Mouse (Mus musculus): ENCODE measurements around the gene Tspan18. TPM values are rescaled to one million over a fixed set of nuclear protein-coding genes. Genes with fewer than 3 reads are reported as not detected.
A peak's percentile ranks its signal among the peaks of the same experiment; 100 is the strongest.

Tspan18 gene
- polyA plus RNA-seq, 1 experiment from 2014 or later: 30.2 TPM

DNA sequence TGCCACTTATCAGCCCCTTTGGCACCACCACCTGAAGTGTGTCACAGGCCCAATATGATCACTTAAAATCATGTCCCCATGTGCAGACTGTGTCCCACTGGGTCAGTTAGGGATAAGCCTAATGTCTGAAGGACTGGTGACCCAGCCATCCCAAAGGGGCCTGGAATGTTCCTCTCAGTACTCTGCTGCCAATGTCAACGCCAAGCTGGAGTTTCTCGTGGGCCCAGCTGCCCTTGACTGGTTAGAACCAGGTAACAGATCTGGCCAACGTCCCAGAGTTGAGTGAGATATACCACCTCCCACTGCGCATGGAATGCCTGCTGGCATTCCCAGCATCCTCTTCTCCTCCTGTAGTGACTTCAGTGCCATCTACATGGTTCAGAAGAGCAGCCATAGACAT lies 5.2 kb downstream of the Tspan18 start:
- no peaks in the 10 kb centered on the region for H3K9me3 ChIP-seq (ENCODE audit: control insufficient read depth, low read length)
- no peak overlapping the region for H3K4me3 ChIP-seq (ENCODE audit: low read depth, low read length)
- ATAC-seq (ENCODE audit: low read depth): no peak
- H3K4me2 ChIP-seq (ENCODE audit: low read depth, low read length): no peak overlapping the region
- H3K27ac ChIP-seq (ENCODE audit: low read depth, low read length): no peak overlapping the region; the same call in 1 of the 2 replicates
- WGBS: 68% methylated on average over 4 of the region's 4 CpGs
- H3K36me3 ChIP-seq (ENCODE audit: control insufficient read depth, insufficient read depth, low read length): no peaks in the 10 kb centered on the region
- H3K9ac ChIP-seq (replicated peaks; ENCODE audit: low read depth, low read length): no peak overlapping the region
- peaks cover 58% of the 10 kb centered on the region for H3K4me1 ChIP-seq (ENCODE audit: control insufficient read depth, insufficient read depth, low read length)
- no peaks in the 10 kb centered on the region for H3K27me3 ChIP-seq (ENCODE audit: control insufficient read depth, insufficient read depth, low read length)

DNA sequence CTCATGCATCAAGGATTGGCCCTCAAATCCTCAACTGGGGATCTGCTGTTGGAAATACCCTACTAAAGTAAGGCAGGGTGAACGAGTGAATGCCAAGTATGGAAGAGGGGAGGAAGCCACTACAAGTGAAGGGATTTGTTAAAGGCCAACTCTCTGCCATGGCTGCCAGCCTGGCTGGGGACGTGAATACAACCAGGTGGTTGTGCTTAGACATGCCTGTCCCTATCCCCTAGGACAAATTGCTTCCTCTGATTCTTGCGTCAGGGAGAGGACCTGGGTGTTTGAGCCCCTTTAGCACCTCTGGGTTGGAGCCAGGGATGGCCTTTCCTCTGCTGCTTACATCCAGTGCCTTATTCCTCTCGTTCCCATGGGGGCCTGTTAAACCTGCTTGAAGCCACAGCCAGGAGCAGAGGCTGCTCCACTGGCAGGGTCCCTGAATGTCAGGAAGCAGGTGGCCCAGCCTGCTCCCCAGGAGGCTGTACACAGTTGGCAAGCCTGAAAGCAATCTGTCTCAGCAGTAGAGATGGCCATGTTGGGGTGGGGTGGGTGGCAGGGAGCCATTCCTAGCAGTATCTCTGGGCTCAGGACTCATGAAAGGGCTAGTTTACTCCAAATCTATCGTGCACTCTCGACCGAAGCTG lies 6.3 kb downstream of the Tspan18 start:
- H3K4me2 ChIP-seq (ENCODE audit: low read depth, low read length): no peak overlapping the region
- peaks cover 58% of the 10 kb centered on the region for H3K4me1 ChIP-seq (ENCODE audit: control insufficient read depth, insufficient read depth, low read length)
- H3K9me3 ChIP-seq (ENCODE audit: control insufficient read depth, low read length): no peaks in the 10 kb centered on the region
- no peak overlapping the region for H3K27ac ChIP-seq (ENCODE audit: low read depth, low read length)
- H3K36me3 ChIP-seq (ENCODE audit: control insufficient read depth, insufficient read depth, low read length): no peaks in the 10 kb centered on the region
- H3K9ac ChIP-seq (replicated peaks; ENCODE audit: low read depth, low read length): no peak overlapping the region
- 0 out of 2 replicates have a peak, but pooled peaks have one; percentile 28 for ATAC-seq (ENCODE audit: low read depth)
- WGBS: 45% methylated on average over 7 of the region's 7 CpGs
- H3K4me3 ChIP-seq (ENCODE audit: low read depth, low read length): no peak overlapping the region
- no peaks in the 10 kb centered on the region for H3K27me3 ChIP-seq (ENCODE audit: control insufficient read depth, insufficient read depth, low read length)

DNA sequence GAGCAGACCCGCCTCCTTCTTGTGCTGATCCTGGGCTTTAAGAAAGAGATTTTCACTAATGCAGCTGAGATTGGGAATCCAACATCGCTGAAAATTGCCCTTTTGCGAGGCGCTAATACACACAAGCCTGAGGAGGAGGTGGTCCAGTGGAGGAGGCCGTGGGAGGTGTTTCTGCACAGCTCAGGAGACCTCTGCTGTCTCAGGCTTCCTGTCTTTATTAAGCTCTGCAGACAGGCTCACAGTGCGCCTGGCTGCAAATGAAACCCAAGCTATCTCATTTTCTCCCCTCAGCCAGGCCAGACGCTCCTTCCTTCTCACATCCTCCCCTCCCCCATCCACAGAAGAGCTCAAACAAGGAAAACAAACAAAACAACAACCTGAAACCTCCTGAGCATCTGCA lies 9.6 kb downstream of the Tspan18 start:
- no peaks in the 10 kb centered on the region for H3K9me3 ChIP-seq (ENCODE audit: control insufficient read depth, low read length)
- H3K4me1 ChIP-seq (ENCODE audit: control insufficient read depth, insufficient read depth, low read length): peaks cover 46% of the 10 kb centered on the region
- H3K27me3 ChIP-seq (ENCODE audit: control insufficient read depth, insufficient read depth, low read length): no peaks in the 10 kb centered on the region
- H3K4me3 ChIP-seq (ENCODE audit: low read depth, low read length): no peak overlapping the region
- H3K4me2 ChIP-seq (ENCODE audit: low read depth, low read length): no peak overlapping the region
- H3K27ac ChIP-seq (ENCODE audit: low read depth, low read length): 0 out of 2 replicates have a peak overlapping the region, but pooled peaks have one; percentile 35
- H3K36me3 ChIP-seq (ENCODE audit: control insufficient read depth, insufficient read depth, low read length): no peaks in the 10 kb centered on the region
- no peak overlapping the region for H3K9ac ChIP-seq (replicated peaks; ENCODE audit: low read depth, low read length)
- WGBS: 54% methylated on average over 7 of the region's 7 CpGs
- ATAC-seq (ENCODE audit: low read depth): no peak

DNA sequence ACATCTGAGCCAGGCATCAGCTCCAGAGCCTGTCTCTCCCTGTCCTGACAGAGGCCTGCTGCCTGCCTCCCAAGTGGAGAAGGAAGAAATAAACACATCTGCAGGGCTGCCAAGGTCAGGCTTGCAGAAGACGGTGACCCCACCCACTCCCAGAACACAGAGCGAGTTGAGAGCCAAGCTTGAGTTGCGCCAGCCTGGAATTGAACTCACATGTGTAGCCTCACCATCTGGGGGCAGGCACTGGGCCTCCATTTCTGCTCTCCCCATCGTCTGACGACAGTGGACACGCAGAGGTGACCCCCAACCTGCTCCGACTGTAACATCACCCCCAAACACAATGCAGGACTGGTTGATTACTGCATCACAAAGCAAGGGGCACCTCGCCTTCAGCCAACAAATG lies 12.4 kb downstream of the Tspan18 start:
- H3K4me3 ChIP-seq (ENCODE audit: low read depth, low read length): no peak overlapping the region
- no peak overlapping the region for H3K9ac ChIP-seq (replicated peaks; ENCODE audit: low read depth, low read length)
- no peak overlapping the region for H3K4me2 ChIP-seq (ENCODE audit: low read depth, low read length)
- H3K36me3 ChIP-seq (ENCODE audit: control insufficient read depth, insufficient read depth, low read length): no peaks in the 10 kb centered on the region
- no peak for ATAC-seq (ENCODE audit: low read depth)
- no peaks in the 10 kb centered on the region for H3K27me3 ChIP-seq (ENCODE audit: control insufficient read depth, insufficient read depth, low read length)
- H3K27ac ChIP-seq (ENCODE audit: low read depth, low read length): no peak overlapping the region
- no peaks in the 10 kb centered on the region for H3K9me3 ChIP-seq (ENCODE audit: control insufficient read depth, low read length)
- WGBS: 70% methylated on average over 8 of the region's 8 CpGs
- peaks cover 52% of the 10 kb centered on the region for H3K4me1 ChIP-seq (ENCODE audit: control insufficient read depth, insufficient read depth, low read length)

DNA sequence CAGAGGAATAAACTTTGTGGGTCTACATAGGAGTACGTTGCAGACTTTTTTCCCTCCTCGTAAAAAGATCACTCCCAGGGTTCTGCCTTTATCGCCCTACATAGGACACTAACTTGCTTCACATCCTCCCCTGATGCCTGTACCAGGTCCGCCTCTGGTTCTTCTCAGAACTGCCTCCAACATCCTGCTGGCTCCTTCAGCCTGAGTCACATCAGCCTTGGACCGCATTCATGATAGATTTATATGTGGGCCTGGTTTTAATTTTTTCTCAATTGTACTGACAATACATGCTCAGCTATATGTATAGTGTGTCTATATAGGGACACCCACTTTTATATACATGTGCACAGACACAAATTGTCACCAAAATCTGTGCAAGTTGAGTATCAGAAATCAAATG lies 14.0 kb downstream of the Tspan18 start:
- peaks cover 50% of the 10 kb centered on the region for H3K4me1 ChIP-seq (ENCODE audit: control insufficient read depth, insufficient read depth, low read length)
- no peaks in the 10 kb centered on the region for H3K9me3 ChIP-seq (ENCODE audit: control insufficient read depth, low read length)
- ATAC-seq (ENCODE audit: low read depth): no peak
- H3K4me2 ChIP-seq (ENCODE audit: low read depth, low read length): no peak overlapping the region
- H3K9ac ChIP-seq (replicated peaks; ENCODE audit: low read depth, low read length): no peak overlapping the region
- no peaks in the 10 kb centered on the region for H3K36me3 ChIP-seq (ENCODE audit: control insufficient read depth, insufficient read depth, low read length)
- H3K27me3 ChIP-seq (ENCODE audit: control insufficient read depth, insufficient read depth, low read length): no peaks in the 10 kb centered on the region
- no peak overlapping the region for H3K4me3 ChIP-seq (ENCODE audit: low read depth, low read length)
- WGBS: 72% methylated on average over 5 of the region's 5 CpGs
- H3K27ac ChIP-seq (ENCODE audit: low read depth, low read length): no peak overlapping the region

DNA sequence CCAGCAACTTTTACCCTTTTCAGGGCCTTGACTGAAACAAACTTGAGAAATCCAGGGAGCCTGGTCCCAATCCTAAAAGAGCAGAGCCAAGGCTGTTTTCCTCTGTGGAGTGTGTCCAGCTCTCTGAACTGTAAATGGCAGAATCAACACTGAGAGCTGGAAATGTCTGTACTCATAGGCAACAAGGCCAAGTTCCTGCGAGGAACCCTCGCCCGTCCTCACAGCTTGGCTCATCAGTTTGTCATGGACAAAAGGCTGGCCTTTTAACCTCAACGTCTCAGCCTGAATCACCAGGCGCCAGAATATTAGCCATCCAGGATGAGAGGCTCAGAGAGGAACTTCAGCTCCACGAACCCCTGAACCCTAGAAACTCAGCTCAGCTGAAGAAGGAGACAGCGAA lies 14.7 kb downstream of the Tspan18 start:
- Histone ChIP-seq H3K9me3 (ENCODE audit: control insufficient read depth, low read length) (no peaks in the 10 kb centered on the region), H3K4me1 (ENCODE audit: control insufficient read depth, insufficient read depth, low read length) (peaks cover 50% of the 10 kb centered on the region), H3K4me2 (ENCODE audit: low read depth, low read length) (no peak overlapping the region), H3K27me3 (ENCODE audit: control insufficient read depth, insufficient read depth, low read length) (no peaks in the 10 kb centered on the region), H3K36me3 (ENCODE audit: control insufficient read depth, insufficient read depth, low read length) (no peaks in the 10 kb centered on the region), H3K9ac (replicated peaks; ENCODE audit: low read depth, low read length) (no peak overlapping the region), H3K4me3 (ENCODE audit: low read depth, low read length) (no peak overlapping the region), H3K27ac (ENCODE audit: low read depth, low read length) (peak overlapping the region; percentile 8; the same call in 1 of the 2 replicates)
- WGBS: 21% methylated on average over 7 of the region's 7 CpGs
- no peak for ATAC-seq (ENCODE audit: low read depth)

DNA sequence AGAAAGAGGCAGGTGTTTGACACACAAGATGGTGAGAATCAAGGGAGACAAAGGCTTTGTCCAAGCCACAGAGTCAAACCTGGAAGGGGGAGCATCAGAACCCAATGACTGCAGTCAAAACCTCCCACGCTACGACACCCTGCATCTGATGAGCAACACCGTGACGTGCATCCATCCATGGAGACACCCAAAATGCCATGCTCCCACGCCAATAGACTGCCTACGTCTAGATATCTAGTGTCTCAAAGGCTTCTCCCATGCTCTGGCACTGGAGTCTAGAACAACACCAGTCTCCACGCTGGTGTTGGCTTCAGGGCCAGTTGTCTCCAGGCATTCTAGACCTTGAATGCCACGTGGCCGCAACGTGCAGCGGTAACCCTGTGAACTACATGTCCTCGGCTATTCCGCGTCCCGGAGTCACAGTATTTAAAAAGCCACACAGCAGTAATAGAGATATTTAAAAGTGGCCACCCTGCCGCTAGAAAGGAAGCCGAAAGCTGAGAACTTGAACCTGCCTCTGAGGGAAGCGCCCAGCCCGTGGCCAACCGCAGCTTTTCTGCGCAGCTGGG lies 15.4 kb downstream of the Tspan18 start:
- Histone ChIP-seq H3K4me1 (ENCODE audit: control insufficient read depth, insufficient read depth, low read length) (peaks cover 51% of the 10 kb centered on the region), H3K9ac (replicated peaks; ENCODE audit: low read depth, low read length) (no peak overlapping the region), H3K4me3 (ENCODE audit: low read depth, low read length) (no peak overlapping the region), H3K27ac (ENCODE audit: low read depth, low read length) (peak overlapping the region; percentile 17; the same call in 1 of the 2 replicates), H3K9me3 (ENCODE audit: control insufficient read depth, low read length) (no peaks in the 10 kb centered on the region), H3K27me3 (ENCODE audit: control insufficient read depth, insufficient read depth, low read length) (no peaks in the 10 kb centered on the region), H3K36me3 (ENCODE audit: control insufficient read depth, insufficient read depth, low read length) (no peaks in the 10 kb centered on the region), H3K4me2 (ENCODE audit: low read depth, low read length) (no peak overlapping the region)
- WGBS: 48% methylated on average over 21 of the region's 21 CpGs
- no peak for ATAC-seq (ENCODE audit: low read depth)

DNA sequence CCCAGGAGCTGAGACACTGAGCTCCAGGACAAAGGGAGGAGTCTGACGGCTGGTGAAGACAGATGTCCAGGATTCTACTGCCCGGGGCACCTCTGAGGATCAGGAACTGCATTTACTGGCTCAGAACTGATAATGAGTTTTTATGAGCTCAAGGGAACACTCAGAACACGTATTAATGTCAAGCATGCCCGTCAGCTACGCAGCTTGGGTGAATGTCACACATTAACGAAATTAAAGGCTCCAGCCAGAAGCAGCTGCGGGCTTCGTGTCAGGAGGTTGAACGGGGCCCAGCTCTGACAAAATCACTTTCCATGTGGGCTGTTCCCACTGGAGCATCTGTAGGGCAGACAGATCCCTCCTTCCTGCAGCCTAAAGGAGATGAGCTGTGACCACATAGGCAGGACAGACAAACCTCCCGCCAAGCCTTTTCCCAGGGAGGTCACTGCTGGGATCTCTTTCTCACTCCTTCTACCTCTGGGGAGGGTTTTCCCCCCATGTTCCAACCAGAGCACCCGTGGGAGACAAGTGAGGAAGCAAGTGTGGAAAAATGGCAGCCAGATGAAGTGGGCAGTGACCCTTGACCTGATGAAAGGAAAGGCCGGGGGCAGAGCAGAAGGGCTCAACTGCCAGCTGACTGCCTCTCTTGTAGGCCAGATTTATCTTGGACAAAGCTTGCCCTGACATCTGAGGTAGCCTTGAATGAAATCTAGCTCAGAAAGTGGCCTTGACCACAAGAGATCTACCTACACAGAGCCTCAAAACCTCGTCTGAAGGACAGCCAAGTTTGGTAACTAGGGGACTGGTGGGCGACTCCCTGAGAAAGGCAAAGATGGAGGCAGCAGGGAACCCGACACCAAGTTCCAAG lies 20.3 kb downstream of the Tspan18 start:
- Histone ChIP-seq H3K36me3 (ENCODE audit: control insufficient read depth, insufficient read depth, low read length) (no peaks in the 10 kb centered on the region), H3K9me3 (ENCODE audit: control insufficient read depth, low read length) (no peaks in the 10 kb centered on the region), H3K27me3 (ENCODE audit: control insufficient read depth, insufficient read depth, low read length) (no peaks in the 10 kb centered on the region), H3K27ac (ENCODE audit: low read depth, low read length) (peak overlapping the region; percentile 29), H3K9ac (replicated peaks; ENCODE audit: low read depth, low read length) (no peak overlapping the region), H3K4me1 (ENCODE audit: control insufficient read depth, insufficient read depth, low read length) (peaks cover 39% of the 10 kb centered on the region), H3K4me3 (ENCODE audit: low read depth, low read length) (no peak overlapping the region), H3K4me2 (ENCODE audit: low read depth, low read length) (no peak overlapping the region)
- 24% methylated on average over 15 of the region's 15 CpGs for WGBS
- peak; percentile 47 for ATAC-seq (ENCODE audit: low read depth)

DNA sequence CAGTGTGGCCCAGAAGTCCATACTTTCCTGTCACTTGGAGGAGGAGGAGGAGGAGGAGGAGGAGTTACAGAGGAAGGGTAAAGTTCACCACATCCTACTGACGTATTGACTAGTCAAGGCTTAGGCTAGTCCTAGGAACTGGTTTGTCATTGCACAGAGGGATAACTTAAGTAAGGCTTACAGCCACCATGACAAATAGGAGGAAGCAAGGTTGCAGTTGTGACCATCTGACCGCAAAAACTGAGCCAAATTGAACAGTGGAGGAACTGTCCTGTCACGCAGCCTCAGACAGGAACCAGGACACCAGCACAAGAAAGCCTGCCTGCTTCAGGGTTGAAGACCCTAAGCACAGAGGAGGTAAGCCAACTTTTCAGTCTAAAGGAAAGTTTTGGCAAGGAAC lies 21.8 kb downstream of the Tspan18 start:
- peaks cover 35% of the 10 kb centered on the region for H3K4me1 ChIP-seq (ENCODE audit: control insufficient read depth, insufficient read depth, low read length)
- WGBS: 86% methylated on average over 3 of the region's 3 CpGs

More for the DNA sequence above, 21.8 kb downstream of the Tspan18 start:
- Histone ChIP-seq H3K4me2 (ENCODE audit: low read depth, low read length) (no peak overlapping the region), H3K36me3 (ENCODE audit: control insufficient read depth, insufficient read depth, low read length) (no peaks in the 10 kb centered on the region), H3K9ac (replicated peaks; ENCODE audit: low read depth, low read length) (no peak overlapping the region), H3K27me3 (ENCODE audit: control insufficient read depth, insufficient read depth, low read length) (no peaks in the 10 kb centered on the region), H3K9me3 (ENCODE audit: control insufficient read depth, low read length) (no peaks in the 10 kb centered on the region), H3K27ac (ENCODE audit: low read depth, low read length) (no peak overlapping the region), H3K4me3 (ENCODE audit: low read depth, low read length) (no peak overlapping the region)
- no peak for ATAC-seq (ENCODE audit: low read depth)
